Mouse (Mus musculus): Measurements from ENCODE around the gene Slmap. TPM values are rescaled to one million over a fixed set of nuclear protein-coding genes. Genes with fewer than 3 reads are reported as not detected.
"Not testable (repeated sequence)": the region's sequence is repeated elsewhere in the genome, so short reads cannot be mapped to it uniquely, and the experiment has no call there.

Slmap gene
- polyA plus RNA-seq, 1 experiment from 2014 or later, result 15.0 TPM

GRCm38 (mm10) chr14:26525955-26526354 lies 8.8 kb downstream of the Slmap start:
- DNase-seq (ENCODE audit: extremely low spot score, low spot score), result no peak
- H3K36me3 ChIP-seq (replicated peaks), result peaks cover 51% of the 10 kb centered on the region
- no peaks in the 10 kb centered on the region for H3K9me3 ChIP-seq
- no peak overlapping the region for H3K27ac ChIP-seq
- no peaks in the 10 kb centered on the region for H3K27me3 ChIP-seq (ENCODE audit: poor library complexity, severe bottlenecking)
- no peak overlapping the region for H3K4me3 ChIP-seq
- WGBS, result 67% methylated on average over 3 of the region's 3 CpGs
- peaks cover 18% of the 10 kb centered on the region for H3K4me1 ChIP-seq

GRCm38 (mm10) chr14:26523082-26523481 lies 11.6 kb downstream of the Slmap start:
- DNase-seq (ENCODE audit: extremely low spot score, low spot score), result no peak
- 83% methylated on average over 2 of the region's 2 CpGs for WGBS
- no peak overlapping the region for H3K4me3 ChIP-seq
- no peaks in the 10 kb centered on the region for H3K27me3 ChIP-seq (ENCODE audit: poor library complexity, severe bottlenecking)
- H3K36me3 ChIP-seq (replicated peaks), result peaks cover 31% of the 10 kb centered on the region
- peaks cover 4% of the 10 kb centered on the region; the same call in 1 of the 2 replicates for H3K4me1 ChIP-seq
- no peak overlapping the region for H3K27ac ChIP-seq
- no peaks in the 10 kb centered on the region for H3K9me3 ChIP-seq

GRCm38 (mm10) chr14:26519831-26520230 lies 14.9 kb downstream of the Slmap start:
- no peak overlapping the region for H3K27ac ChIP-seq
- 96% methylated on average over 4 of the region's 4 CpGs for WGBS
- no peaks in the 10 kb centered on the region for H3K27me3 ChIP-seq (ENCODE audit: poor library complexity, severe bottlenecking)

GRCm38 (mm10) chr14:26517843-26518242 lies 16.9 kb downstream of the Slmap start:
- no peak for DNase-seq (ENCODE audit: extremely low spot score, low spot score)
- peaks cover 5% of the 10 kb centered on the region; the same call in 1 of the 2 replicates for H3K4me1 ChIP-seq
- no peak overlapping the region for H3K4me3 ChIP-seq
- WGBS, result 89% methylated on average over 4 of the region's 4 CpGs
- no peaks in the 10 kb centered on the region for H3K27me3 ChIP-seq (ENCODE audit: poor library complexity, severe bottlenecking)
- H3K36me3 ChIP-seq (replicated peaks), result peaks cover 11% of the 10 kb centered on the region; the same call in 1 of the 2 replicates
- H3K27ac ChIP-seq, result no peak overlapping the region
- no peaks in the 10 kb centered on the region for H3K9me3 ChIP-seq

More at GRCm38 (mm10) chr14:26519831-26520230, 14.9 kb downstream of the Slmap start:
- no peak overlapping the region for H3K4me3 ChIP-seq
- H3K36me3 ChIP-seq (replicated peaks), result peaks cover 21% of the 10 kb centered on the region
- no peak for DNase-seq (ENCODE audit: extremely low spot score, low spot score)
- no peaks in the 10 kb centered on the region for H3K9me3 ChIP-seq
- H3K4me1 ChIP-seq, result peaks cover 3% of the 10 kb centered on the region; the same call in 1 of the 2 replicates

- H3K4me1 ChIP-seq; H3K27me3 ChIP-seq (ENCODE audit: poor library complexity, severe bottlenecking); H3K9me3 ChIP-seq; DNase-seq (ENCODE audit: extremely low spot score, low spot score); H3K4me3 ChIP-seq; H3K27ac ChIP-seq; H3K36me3 ChIP-seq (replicated peaks): not testable (repeated sequence)
- WGBS, result 91% methylated on average over 2 of the region's 2 CpGs
Measured at GRCm38 (mm10) chr14:26516232-26516631, 18.5 kb downstream of the Slmap start.

- DNase-seq (ENCODE audit: extremely low spot score, low spot score), result no peak
- H3K27me3 ChIP-seq (ENCODE audit: poor library complexity, severe bottlenecking), result no peaks in the 10 kb centered on the region
- 0 out of 2 replicates have a peak, but pooled peaks cover 5% of the 10 kb centered on the region for H3K36me3 ChIP-seq (replicated peaks)
- no peaks in the 10 kb centered on the region for H3K9me3 ChIP-seq
- 84% methylated on average over 9 of the region's 9 CpGs for WGBS
- peaks cover 6% of the 10 kb centered on the region; the same call in 1 of the 2 replicates for H3K4me1 ChIP-seq
- no peak overlapping the region for H3K4me3 ChIP-seq
- no peak overlapping the region for H3K27ac ChIP-seq
Measured at GRCm38 (mm10) chr14:26515802-26516201, 18.9 kb downstream of the Slmap start.

- no peaks in the 10 kb centered on the region for H3K9me3 ChIP-seq
- H3K4me1 ChIP-seq, result peaks cover 3% of the 10 kb centered on the region; the same call in 1 of the 2 replicates
- no peak overlapping the region for H3K4me3 ChIP-seq
- no peak overlapping the region for H3K27ac ChIP-seq
- H3K36me3 ChIP-seq (replicated peaks), result no peaks in the 10 kb centered on the region
- H3K27me3 ChIP-seq (ENCODE audit: poor library complexity, severe bottlenecking), result no peaks in the 10 kb centered on the region
- DNase-seq (ENCODE audit: extremely low spot score, low spot score), result no peak
- WGBS, result 96% methylated on average over 2 of the region's 2 CpGs
Measured at GRCm38 (mm10) chr14:26510545-26510944, 24.2 kb downstream of the Slmap start.

- Histone ChIP-seq H3K4me1 (peaks cover 3% of the 10 kb centered on the region; the same call in 1 of the 2 replicates), H3K27ac (no peak overlapping the region), H3K4me3 (no peak overlapping the region), H3K36me3 (replicated peaks) (no peaks in the 10 kb centered on the region), H3K9me3 (no peaks in the 10 kb centered on the region), H3K27me3 (ENCODE audit: poor library complexity, severe bottlenecking) (no peaks in the 10 kb centered on the region)
- 94% methylated on average over 6 of the region's 6 CpGs for WGBS
- no peak for DNase-seq (ENCODE audit: extremely low spot score, low spot score)
Measured at GRCm38 (mm10) chr14:26508150-26508549, 26.6 kb downstream of the Slmap start.

- H3K9me3 ChIP-seq, result no peaks in the 10 kb centered on the region
- no peak for DNase-seq (ENCODE audit: extremely low spot score, low spot score)
- no peaks in the 10 kb centered on the region for H3K27me3 ChIP-seq (ENCODE audit: poor library complexity, severe bottlenecking)
- 91% methylated on average over 4 of the region's 4 CpGs for WGBS
- 0 out of 2 replicates have a peak, but pooled peaks cover under 1% of the 10 kb centered on the region for H3K36me3 ChIP-seq (replicated peaks)
- H3K4me3 ChIP-seq, result no peak overlapping the region
- H3K4me1 ChIP-seq, result no peaks in the 10 kb centered on the region
- no peak overlapping the region for H3K27ac ChIP-seq
Measured at GRCm38 (mm10) chr14:26507361-26507760, 27.4 kb downstream of the Slmap start.

GRCm38 (mm10) chr14:26504541-26504940 lies 30.2 kb downstream of the Slmap start:
- WGBS, result 98% methylated on average over 4 of the region's 4 CpGs
- Histone ChIP-seq H3K4me3 (no peak overlapping the region), H3K4me1 (no peaks in the 10 kb centered on the region), H3K36me3 (replicated peaks) (0 out of 2 replicates have a peak, but pooled peaks cover 3% of the 10 kb centered on the region), H3K27ac (no peak overlapping the region), H3K27me3 (ENCODE audit: poor library complexity, severe bottlenecking) (no peaks in the 10 kb centered on the region), H3K9me3 (no peaks in the 10 kb centered on the region)
- no peak for DNase-seq (ENCODE audit: extremely low spot score, low spot score)

GRCm38 (mm10) chr14:26500136-26500933 lies 34.4 kb downstream of the Slmap start:
- WGBS, result 95% methylated on average over 2 of the region's 2 CpGs
- Histone ChIP-seq H3K27ac (no peak overlapping the region), H3K9me3 (no peaks in the 10 kb centered on the region), H3K4me1 (no peaks in the 10 kb centered on the region), H3K36me3 (replicated peaks) (0 out of 2 replicates have a peak, but pooled peaks cover 3% of the 10 kb centered on the region), H3K27me3 (ENCODE audit: poor library complexity, severe bottlenecking) (no peaks in the 10 kb centered on the region), H3K4me3 (no peak overlapping the region)
- no peak for DNase-seq (ENCODE audit: extremely low spot score, low spot score)

- 96% methylated on average over 1 of the region's 1 CpGs for WGBS
- DNase-seq (ENCODE audit: extremely low spot score, low spot score), result no peak
Measured at GRCm38 (mm10) chr14:26495021-26495420, 39.7 kb downstream of the Slmap start.

GRCm38 (mm10) chr14:26491150-26491549 lies 43.6 kb downstream of the Slmap start:
- no peaks in the 10 kb centered on the region for H3K27me3 ChIP-seq (ENCODE audit: poor library complexity, severe bottlenecking)
- H3K36me3 ChIP-seq (replicated peaks), result no peaks in the 10 kb centered on the region
- no peaks in the 10 kb centered on the region for H3K9me3 ChIP-seq
- 48% methylated on average over 2 of the region's 2 CpGs for WGBS
- peak; percentile 53 for DNase-seq (ENCODE audit: extremely low spot score, low spot score)
- H3K27ac ChIP-seq, result no peak overlapping the region
- H3K4me3 ChIP-seq, result no peak overlapping the region
- peaks cover 13% of the 10 kb centered on the region for H3K4me1 ChIP-seq

More at GRCm38 (mm10) chr14:26495021-26495420, 39.7 kb downstream of the Slmap start:
- Histone ChIP-seq H3K27ac (no peak overlapping the region), H3K27me3 (ENCODE audit: poor library complexity, severe bottlenecking) (no peaks in the 10 kb centered on the region), H3K9me3 (no peaks in the 10 kb centered on the region), H3K36me3 (replicated peaks) (no peaks in the 10 kb centered on the region), H3K4me3 (no peak overlapping the region), H3K4me1 (no peaks in the 10 kb centered on the region)

Measured in forebrain, embryonic 10.5 days (tissue).